Mouse (Mus musculus): Measurements from ENCODE around the gene Pdk2. TPM values are rescaled to one million over a fixed set of nuclear protein-coding genes. Genes with fewer than 3 reads are reported as not detected.

The Pdk2 gene
- total RNA-seq, 1 experiment from 2014 or later: 2.9 TPM

GRCm38 (mm10) chr11:94992754-94993606 lies 48.2 kb downstream of the Pdk2 start:
- ATAC-seq (ENCODE audit: extremely low read depth, insufficient number of reproducible peaks, low FRiP score, poor library complexity, severe bottlenecking): 0 out of 2 replicates have a peak, but pooled peaks have one; percentile 7

GRCm38 (mm10) chr11:94992480-94992753 lies 48.7 kb downstream of the Pdk2 start:
- no peak for ATAC-seq (ENCODE audit: extremely low read depth, insufficient number of reproducible peaks, low FRiP score, poor library complexity, severe bottlenecking)

GRCm38 (mm10) chr11:94991641-94992479 lies 49.3 kb downstream of the Pdk2 start:
- ATAC-seq (ENCODE audit: extremely low read depth, insufficient number of reproducible peaks, low FRiP score, poor library complexity, severe bottlenecking): no peak

- peak; percentile 73 for ATAC-seq (ENCODE audit: extremely low read depth, insufficient number of reproducible peaks, low FRiP score, poor library complexity, severe bottlenecking)
These were observed 50.2 kb downstream of the Pdk2 start, which contains the start of gene Ppp1r9b for GRCm38 (mm10) chr11:94990749-94991577. Ppp1r9b (plus strand) TSS chr11:94991035.

GRCm38 (mm10) chr11:94990102-94990748 lies 50.9 kb downstream of the Pdk2 start:
- no peak for ATAC-seq (ENCODE audit: extremely low read depth, insufficient number of reproducible peaks, low FRiP score, poor library complexity, severe bottlenecking)

- peak; percentile 57 for ATAC-seq (ENCODE audit: extremely low read depth, insufficient number of reproducible peaks, low FRiP score, poor library complexity, severe bottlenecking)
These were observed 51.6 kb downstream of the Pdk2 start for GRCm38 (mm10) chr11:94989562-94990017.

GRCm38 (mm10) chr11:94988780-94989561 lies 52.2 kb downstream of the Pdk2 start:
- ATAC-seq (ENCODE audit: extremely low read depth, insufficient number of reproducible peaks, low FRiP score, poor library complexity, severe bottlenecking): no peak

GRCm38 (mm10) chr11:94987851-94988250 lies 53.3 kb downstream of the Pdk2 start:
- no peak for ATAC-seq (ENCODE audit: extremely low read depth, insufficient number of reproducible peaks, low FRiP score, poor library complexity, severe bottlenecking)

- no peak for ATAC-seq (ENCODE audit: extremely low read depth, insufficient number of reproducible peaks, low FRiP score, poor library complexity, severe bottlenecking)
These were observed 53.8 kb downstream of the Pdk2 start for GRCm38 (mm10) chr11:94987341-94987740.

- ATAC-seq (ENCODE audit: extremely low read depth, insufficient number of reproducible peaks, low FRiP score, poor library complexity, severe bottlenecking): no peak
These were observed 54.7 kb downstream of the Pdk2 start for GRCm38 (mm10) chr11:94986435-94986834.

GRCm38 (mm10) chr11:94985822-94986221 lies 55.3 kb downstream of the Pdk2 start:
- no peak for ATAC-seq (ENCODE audit: extremely low read depth, insufficient number of reproducible peaks, low FRiP score, poor library complexity, severe bottlenecking)

GRCm38 (mm10) chr11:94985140-94985539 lies 56.0 kb downstream of the Pdk2 start:
- no peak for ATAC-seq (ENCODE audit: extremely low read depth, insufficient number of reproducible peaks, low FRiP score, poor library complexity, severe bottlenecking)

- no peak for ATAC-seq (ENCODE audit: extremely low read depth, insufficient number of reproducible peaks, low FRiP score, poor library complexity, severe bottlenecking)
These were observed 61.5 kb downstream of the Pdk2 start for GRCm38 (mm10) chr11:94979462-94980179.

- peak; percentile 96 for ATAC-seq (ENCODE audit: extremely low read depth, insufficient number of reproducible peaks, low FRiP score, poor library complexity, severe bottlenecking)
These were observed 62.2 kb downstream of the Pdk2 start for GRCm38 (mm10) chr11:94978947-94979346.

- no peak for ATAC-seq (ENCODE audit: extremely low read depth, insufficient number of reproducible peaks, low FRiP score, poor library complexity, severe bottlenecking)
These were observed 62.8 kb downstream of the Pdk2 start for GRCm38 (mm10) chr11:94978178-94978915.

Measured in neutrophil, adult 5-6 weeks (primary cell).